8 mouse cellular contexts compared by ENCODE assay signal in the genomic region with DNA sequence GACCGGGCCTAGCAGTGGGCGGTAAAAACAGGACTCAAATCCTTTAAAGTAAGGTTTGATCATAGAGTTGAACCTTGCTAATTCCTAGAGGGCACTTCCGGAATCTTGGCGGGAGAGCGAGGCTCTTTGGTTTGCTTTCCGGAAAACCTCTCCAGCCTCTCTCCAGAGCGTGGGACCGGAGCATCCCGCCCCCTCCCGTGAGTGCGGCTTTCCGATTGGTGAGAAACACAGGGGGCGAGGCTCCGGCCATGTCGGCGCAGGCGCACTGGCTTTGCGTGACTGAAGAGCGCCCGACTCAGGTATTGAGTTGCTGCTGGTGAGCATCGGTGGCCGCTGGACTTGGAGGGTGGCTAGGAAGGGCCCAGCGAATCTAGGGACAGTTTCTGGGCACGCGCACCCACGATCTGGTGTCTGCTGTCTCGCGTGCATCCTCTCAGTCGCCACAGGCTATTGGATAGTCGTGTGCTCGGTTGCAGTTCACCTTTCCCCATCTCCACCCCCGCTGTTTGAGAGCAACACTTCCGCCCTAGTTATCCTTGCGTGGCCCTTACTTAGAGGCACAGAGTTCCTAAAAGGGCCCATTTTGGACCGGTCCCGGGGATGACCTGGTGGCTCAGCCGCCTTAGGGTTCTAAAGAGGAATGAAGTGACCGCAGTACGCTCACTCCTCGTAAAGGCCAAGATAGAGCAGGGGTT. TPM values are rescaled to one million over a fixed set of nuclear protein-coding genes. Genes with fewer than 3 reads are reported as not detected.
A peak's percentile ranks its signal among the peaks of the same experiment; 100 is the strongest.
DNase-seq lines count a peak whose midpoint lies in the region; ATAC-seq and TF ChIP-seq lines count a peak whose summit lies in the region.

Gene Pars2, plus strand, starts transcription at position 237 of the 695 bp plus-strand sequence.

- no peaks in the 10 kb centered on the region for H3K9me3 ChIP-seq in hindbrain, postnatal 0 days (ENCODE audit: low read length)

- 3% methylated on average over 40 of the region's 40 CpGs for WGBS in hindbrain, postnatal 0 days

- H3K4me2 ChIP-seq in hindbrain, postnatal 0 days (ENCODE audit: low read depth, low read length): peak within 1 kb of the TSS; percentile 80

- H3K27ac ChIP-seq in gastrocnemius, adult 2 months: peak within 1 kb of the TSS; percentile 87
- H3K27ac ChIP-seq in hindbrain, postnatal 0 days: peak within 1 kb of the TSS; percentile 68; the same call in 1 of the 2 replicates
- peak within 1 kb of the TSS; percentile 83 for H3K27ac ChIP-seq in left cerebral cortex, adult 2 months

- no peaks in the 10 kb centered on the region for H3K27me3 ChIP-seq in hindbrain, postnatal 0 days (ENCODE audit: insufficient read depth, low read length)

- peaks cover 7% of the 10 kb centered on the region for H3K4me1 ChIP-seq in hindbrain, postnatal 0 days (ENCODE audit: insufficient read depth, low read length)

- peak; percentile 99 for DNase-seq in ZHBTc4 (ENCODE audit: low read depth, low spot score)
- peak; percentile 98 for DNase-seq in gastrocnemius, adult 2 months
- DNase-seq in hindbrain, postnatal 0 days (ENCODE audit: low spot score): peak; percentile 99
- peak; percentile 98 for DNase-seq in left cerebral cortex, adult 2 months (ENCODE audit: extremely low spot score in 1 of 2, low spot score in 2 of 2)
- peak; percentile 95 to 97 for DNase-seq in right cerebral cortex, adult 2 months (ENCODE audit: low spot score in 2 of 2)
- peak; percentile 97 for DNase-seq in urinary bladder, postnatal 14 days (ENCODE audit: low spot score)

- H3K36me3 ChIP-seq in hindbrain, postnatal 0 days (ENCODE audit: insufficient read depth, low read length): peaks cover 6% of the 10 kb centered on the region

- H3K4me3 ChIP-seq in gastrocnemius, adult 2 months: peak within 1 kb of the TSS; percentile 84
- peak within 1 kb of the TSS; percentile 48 for H3K4me3 ChIP-seq in hindbrain, postnatal 0 days (ENCODE audit: low read length)
- H3K4me3 ChIP-seq in left cerebral cortex, adult 2 months: peak within 1 kb of the TSS; percentile 71

- peak within 1 kb of the TSS; percentile 77 for H3K9ac ChIP-seq in hindbrain, postnatal 0 days (replicated peaks; ENCODE audit: low read length)

- no peak for TF ChIP-seq CTCF in gastrocnemius, adult 2 months (IDR thresholded peaks at IDR 0.05)
- no peak for TF ChIP-seq CTCF in hindbrain, postnatal 0 days (IDR thresholded peaks at IDR 0.05; ENCODE audit: low read depth)
- TF ChIP-seq CTCF in left cerebral cortex, adult 2 months (IDR thresholded peaks at IDR 0.05): no peak

- intact Hi-C loops in gastrocnemius, adult 2 months (cut with DNase I): no loop called here
- intact Hi-C loops in left cerebral cortex, adult 2 months (cut with DNase I): no loop called here

- peak; percentile 98 for ATAC-seq in common myeloid progenitor, adult 5-6 weeks (replicated peaks; ENCODE audit: low read depth, poor library complexity, severe bottlenecking)
- ATAC-seq in hindbrain, postnatal 0 days: peak; percentile 97
- peak; percentile 99 for ATAC-seq in megakaryocyte, adult 5-6 weeks (ENCODE audit: poor library complexity, severe bottlenecking)

RNA-seq across cellular contexts. Expression of gene Pars2, which starts in this region (rescaled TPM):
- total RNA-seq in common myeloid progenitor, adult 5-6 weeks (2017): 7.2 and 7.7 TPM in 2 replicates
- 1 to 10 TPM; 2.5 to 3.8 TPM for total RNA-seq in gastrocnemius, adult 2 months (2021)
- total RNA-seq in hindbrain, postnatal 0 days (2014; rRNA removed): 8.4 and 12.1 TPM in 2 replicates
- 7.4 and 9.1 TPM in 2 replicates for polyA plus RNA-seq in hindbrain, postnatal 0 days (2015; fragmentation: Nextera tagmentation; extraction: Ambion mirVana)
- 1 to 10 TPM; 6.1 to 6.3 TPM for total RNA-seq in left cerebral cortex, adult 2 months (2021)
- 3.6 and 4.1 TPM in 2 replicates for total RNA-seq in megakaryocyte, adult 5-6 weeks (2015)
- 3.6 and 5.3 TPM in 2 replicates for total RNA-seq in megakaryocyte, adult 5-6 weeks (2017)

Comparison
In these comparisons a context has a peak if more than half of its experiments do, and no peak if none do; other contexts are left out.
1. Peak in every context shown above with its lines: DNase-seq, ATAC-seq, H3K4me3 ChIP-seq and H3K27ac ChIP-seq.